15 mouse cellular contexts compared by ENCODE assay signal in genomic region chr16:95285767-95286166, GRCm38 (mm10). TPM values are rescaled to one million over a fixed set of nuclear protein-coding genes. Genes with fewer than 3 reads are reported as not detected.
"Had no signal": no experiment of that assay in that cellular context is flagged by ENCODE, and none has a peak within 500 bp of the region (broad histone marks: within the 10 kb centered on the region; RNA-seq: fewer than 3 reads in every experiment).

No protein-coding gene starts in this region.

- H3K27me3 ChIP-seq: liver, embryonic 13.5 days; megakaryocyte, embryonic 14.5 days; midbrain, embryonic 13.5 days had no signal

- DNase-seq: kidney, adult 9 months; kidney, postnatal 25 days; layer of hippocampus, adult 9-11 months; layer of hippocampus, postnatal 36 days; liver, embryonic 13.5 days; lung, embryonic 14.5 days; lung, postnatal 10 days; lung, postnatal 36 days; thymus, adult 18-20 months; thymus, postnatal 36 days had no signal

- ATAC-seq: midbrain, embryonic 13.5 days; midbrain, embryonic 16.5 days had no signal

RNA-seq across cellular contexts. Expression of gene Kcnj15, which starts 28.4 kb away (rescaled TPM):
- total RNA-seq: layer of hippocampus, postnatal 36 days; left cerebral cortex, adult 2 months; monocyte, adult 5-6 weeks had no signal
